Mouse (Mus musculus): ENCODE measurements around the gene Arhgap42.

GRCm38 (mm10) chr9:9196046-9196445 is 42.9 kb downstream of the Arhgap42 start:
- no peak for TF ChIP-seq POLR2A (IDR thresholded peaks at IDR 0.05; ENCODE audit: control insufficient read depth, low read depth, low read length)
- no peak for TF ChIP-seq CTCF (IDR thresholded peaks at IDR 0.05; ENCODE audit: control insufficient read depth, insufficient read depth, insufficient replicate concordance, low read depth, low read length)

Measured in testis, adult 2 months (tissue).